ENCODE assay signal across 12 mouse cellular contexts in the genomic region with DNA sequence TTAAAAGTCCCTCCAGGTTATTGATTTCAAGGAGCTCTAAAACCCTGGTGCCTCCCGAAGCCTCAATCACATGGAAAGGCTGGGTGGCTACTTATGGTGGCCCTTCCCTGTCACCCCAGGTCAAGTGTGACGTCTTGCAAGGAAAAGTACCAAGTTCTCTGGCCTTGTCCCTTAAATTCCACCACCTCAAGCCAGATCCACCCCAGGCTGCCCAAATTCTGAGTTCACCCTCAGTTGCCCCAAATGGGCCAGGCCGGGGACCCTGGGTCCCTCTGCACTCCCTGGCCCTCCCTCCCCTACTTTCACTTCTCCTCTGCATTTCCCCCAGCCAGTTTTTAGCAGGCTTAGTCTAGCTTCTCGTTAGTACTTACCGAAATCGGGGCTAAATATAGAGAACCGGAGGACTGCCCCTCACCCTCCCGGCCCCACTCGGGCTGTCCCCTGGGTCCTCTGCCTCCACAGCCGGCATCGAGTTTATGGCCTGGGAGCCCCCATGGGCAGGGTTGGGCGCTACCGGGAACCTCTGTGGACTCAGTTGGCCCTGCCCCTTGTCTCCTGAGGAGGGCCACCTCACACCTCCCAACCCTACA. TPM values are rescaled to one million over a fixed set of nuclear protein-coding genes. Genes with fewer than 3 reads are reported as not detected.
DNase-seq lines count a peak whose midpoint lies in the region; ATAC-seq lines count a peak whose summit lies in the region.
"Had no signal": no experiment of that assay in that cellular context is flagged by ENCODE, and none has a peak within 500 bp of the region (broad histone marks: within the 10 kb centered on the region; RNA-seq: fewer than 3 reads in every experiment).

No protein-coding gene starts in this region.

- DNase-seq in midbrain, embryonic 11.5 days (ENCODE audit: low spot score, missing footprints): peak; percentile 66
- no peak for DNase-seq in liver, embryonic 13.5 days
- DNase-seq in adrenal gland, adult (ENCODE audit: inconsistent age in 2 of 2, low spot score in 1 of 2): no peak
- no peak for DNase-seq in gastrocnemius, adult 8-10 months (ENCODE audit: low spot score in 2 of 2)
- DNase-seq: adrenal gland, postnatal 10 days; cerebellum, adult 11-12 months; kidney, adult 11 months had no signal

- no peak for ATAC-seq in midbrain, embryonic 11.5 days (ENCODE audit: low FRiP score)
- no peak for ATAC-seq in midbrain, embryonic 16.5 days
- 0 out of 2 replicates have a peak, but pooled peaks have one; percentile 5 for ATAC-seq in liver, embryonic 13.5 days (ENCODE audit: low read depth)
- peak; percentile 32 for ATAC-seq in megakaryocyte progenitor cell, adult 5-6 weeks (replicated peaks; ENCODE audit: poor library complexity)
- no peak for ATAC-seq in hindbrain, embryonic 12.5 days (ENCODE audit: low FRiP score)
- ATAC-seq: midbrain, embryonic 15.5 days had no signal

- H3K27me3 ChIP-seq in midbrain, embryonic 11.5 days (ENCODE audit: control insufficient read depth, insufficient read depth, low read length): peaks cover 28% of the 10 kb centered on the region
- no peaks in the 10 kb centered on the region for H3K27me3 ChIP-seq in midbrain, embryonic 16.5 days (ENCODE audit: control insufficient read depth, insufficient read depth, low read depth, low read length)
- peaks cover 42% of the 10 kb centered on the region for H3K27me3 ChIP-seq in liver, embryonic 13.5 days
- H3K27me3 ChIP-seq in hindbrain, embryonic 12.5 days: peaks cover 38% of the 10 kb centered on the region
- H3K27me3 ChIP-seq: midbrain, embryonic 15.5 days had no signal

- H3K4me3 ChIP-seq in midbrain, embryonic 11.5 days (ENCODE audit: low read depth, low read length): no peak overlapping the region
- no peak overlapping the region for H3K4me3 ChIP-seq in midbrain, embryonic 16.5 days (ENCODE audit: low read depth, low read length)
- H3K4me3 ChIP-seq in liver, embryonic 13.5 days (replicated peaks): no peak overlapping the region; the same call in 1 of the 2 replicates
- H3K4me3 ChIP-seq in hindbrain, embryonic 12.5 days: no peak overlapping the region
- H3K4me3 ChIP-seq: midbrain, embryonic 15.5 days; neural tube, embryonic 13.5 days had no signal

- H3K4me2 ChIP-seq in midbrain, embryonic 11.5 days: no peak overlapping the region
- no peak overlapping the region for H3K4me2 ChIP-seq in midbrain, embryonic 16.5 days (ENCODE audit: low read length)
- peak overlapping the region; percentile 34 for H3K4me2 ChIP-seq in liver, embryonic 13.5 days
- no peak overlapping the region for H3K4me2 ChIP-seq in hindbrain, embryonic 12.5 days (replicated peaks)
- H3K4me2 ChIP-seq: midbrain, embryonic 15.5 days; neural tube, embryonic 13.5 days had no signal

- H3K36me3 ChIP-seq in midbrain, embryonic 11.5 days (ENCODE audit: control insufficient read depth, insufficient read depth, low read length): no peaks in the 10 kb centered on the region
- H3K36me3 ChIP-seq in midbrain, embryonic 16.5 days (ENCODE audit: control insufficient read depth, insufficient read depth, low read length): no peaks in the 10 kb centered on the region
- H3K36me3 ChIP-seq in liver, embryonic 13.5 days: no peaks in the 10 kb centered on the region
- no peaks in the 10 kb centered on the region for H3K36me3 ChIP-seq in hindbrain, embryonic 12.5 days
- H3K36me3 ChIP-seq: midbrain, embryonic 15.5 days; neural tube, embryonic 13.5 days had no signal

- peaks cover 9% of the 10 kb centered on the region for H3K4me1 ChIP-seq in midbrain, embryonic 11.5 days (ENCODE audit: control insufficient read depth, insufficient read depth, low read length)
- H3K4me1 ChIP-seq in midbrain, embryonic 16.5 days (ENCODE audit: control insufficient read depth, insufficient read depth, low read length): peaks cover 13% of the 10 kb centered on the region
- peaks cover 17% of the 10 kb centered on the region for H3K4me1 ChIP-seq in liver, embryonic 13.5 days (replicated peaks)
- H3K4me1 ChIP-seq in hindbrain, embryonic 12.5 days: peaks cover 16% of the 10 kb centered on the region

- no peak overlapping the region for H3K9ac ChIP-seq in midbrain, embryonic 11.5 days (ENCODE audit: low read length)
- no peak overlapping the region for H3K9ac ChIP-seq in midbrain, embryonic 16.5 days (ENCODE audit: low read depth, low read length)
- no peak overlapping the region for H3K9ac ChIP-seq in liver, embryonic 13.5 days
- H3K9ac ChIP-seq in hindbrain, embryonic 12.5 days: no peak overlapping the region
- H3K9ac ChIP-seq: midbrain, embryonic 15.5 days; neural tube, embryonic 13.5 days had no signal

- WGBS in midbrain, embryonic 11.5 days: 71% methylated on average over 13 of the region's 13 CpGs
- 72% methylated on average over 13 of the region's 13 CpGs for WGBS in midbrain, embryonic 16.5 days
- 31% methylated on average over 13 of the region's 13 CpGs for WGBS in liver, embryonic 13.5 days (ENCODE audit: insufficient replicate concordance)
- WGBS in hindbrain, embryonic 12.5 days: 66% methylated on average over 13 of the region's 13 CpGs

- H3K9me3 ChIP-seq in midbrain, embryonic 11.5 days (ENCODE audit: control insufficient read depth, low read length): no peaks in the 10 kb centered on the region
- H3K9me3 ChIP-seq in midbrain, embryonic 16.5 days (replicated peaks; ENCODE audit: control insufficient read depth, low read length, poor library complexity, severe bottlenecking): no peaks in the 10 kb centered on the region
- H3K9me3 ChIP-seq in liver, embryonic 13.5 days (replicated peaks): no peaks in the 10 kb centered on the region
- no peaks in the 10 kb centered on the region for H3K9me3 ChIP-seq in hindbrain, embryonic 12.5 days (replicated peaks)
- H3K9me3 ChIP-seq: midbrain, embryonic 15.5 days; neural tube, embryonic 13.5 days had no signal

- H3K27ac ChIP-seq in midbrain, embryonic 11.5 days (ENCODE audit: low read depth, low read length): no peak overlapping the region
- no peak overlapping the region for H3K27ac ChIP-seq in midbrain, embryonic 16.5 days (ENCODE audit: low read length)
- H3K27ac ChIP-seq in liver, embryonic 13.5 days: no peak overlapping the region
- H3K27ac ChIP-seq in hindbrain, embryonic 12.5 days: no peak overlapping the region
- H3K27ac ChIP-seq: midbrain, embryonic 15.5 days; neural tube, embryonic 13.5 days had no signal

RNA-seq across cellular contexts. Expression of a gene that starts 50.0 kb away (rescaled TPM):
- polyA plus RNA-seq in midbrain, embryonic 11.5 days (2014; fragmentation: Nextera tagmentation; extraction: Ambion mirVana): 26.6 and 31.3 TPM in 2 replicates
- polyA plus RNA-seq in midbrain, embryonic 16.5 days (2015; fragmentation: Nextera tagmentation; extraction: Ambion mirVana): 42.9 and 56.4 TPM in 2 replicates
- polyA plus RNA-seq in liver, embryonic 13.5 days (2015; fragmentation: Nextera tagmentation; extraction: Ambion mirVana): 1.5 and 1.6 TPM in 2 replicates
- total RNA-seq in megakaryocyte progenitor cell, adult 5-6 weeks (2015): 13.8 and 18.1 TPM in 2 replicates
- total RNA-seq in megakaryocyte progenitor cell, adult 5-6 weeks (2017): 2.1 and 4.1 TPM in 2 replicates
- polyA plus RNA-seq in hindbrain, embryonic 12.5 days (2016; fragmentation: Nextera tagmentation; extraction: Ambion mirVana): 38.6 and 40.3 TPM in 2 replicates
- total RNA-seq in gastrocnemius, adult 8-10 months (2022): under 1 TPM in 2 of 4 experiments, not detected in 2; 0.02 to 0.24 TPM

RNA-seq across cellular contexts. Expression of a gene that starts 57.1 kb away (rescaled TPM):
- 20.3 and 22.9 TPM in 2 replicates for polyA plus RNA-seq in midbrain, embryonic 11.5 days (2014; fragmentation: Nextera tagmentation; extraction: Ambion mirVana)
- polyA plus RNA-seq in midbrain, embryonic 16.5 days (2015; fragmentation: Nextera tagmentation; extraction: Ambion mirVana): 33.7 and 34.2 TPM in 2 replicates
- 9.7 and 11.1 TPM in 2 replicates for polyA plus RNA-seq in liver, embryonic 13.5 days (2015; fragmentation: Nextera tagmentation; extraction: Ambion mirVana)
- total RNA-seq in megakaryocyte progenitor cell, adult 5-6 weeks (2015): 6.2 and 7.6 TPM in 2 replicates
- total RNA-seq in megakaryocyte progenitor cell, adult 5-6 weeks (2017): 4.5 and 4.8 TPM in 2 replicates
- 39.8 and 40.8 TPM in 2 replicates for polyA plus RNA-seq in hindbrain, embryonic 12.5 days (2016; fragmentation: Nextera tagmentation; extraction: Ambion mirVana)
- total RNA-seq in gastrocnemius, adult 8-10 months (2022): 1 to 10 TPM; 6.5 to 9.3 (median 9.0) TPM

RNA-seq across cellular contexts. Expression of a gene that starts 57.3 kb away (rescaled TPM):
- 8.7 and 9.3 TPM in 2 replicates for polyA plus RNA-seq in midbrain, embryonic 11.5 days (2014; fragmentation: Nextera tagmentation; extraction: Ambion mirVana)
- 14.2 and 15.5 TPM in 2 replicates for polyA plus RNA-seq in midbrain, embryonic 16.5 days (2015; fragmentation: Nextera tagmentation; extraction: Ambion mirVana)
- polyA plus RNA-seq in liver, embryonic 13.5 days (2015; fragmentation: Nextera tagmentation; extraction: Ambion mirVana): 0.86 and 1.0 TPM in 2 replicates
- 3.1 and 5.6 TPM in 2 replicates for total RNA-seq in megakaryocyte progenitor cell, adult 5-6 weeks (2015)
- total RNA-seq in megakaryocyte progenitor cell, adult 5-6 weeks (2017): 3.4 and 3.9 TPM in 2 replicates
- 16.5 and 17.1 TPM in 2 replicates for polyA plus RNA-seq in hindbrain, embryonic 12.5 days (2016; fragmentation: Nextera tagmentation; extraction: Ambion mirVana)
- total RNA-seq in gastrocnemius, adult 8-10 months (2022): 1 to 10 TPM; 1.3 to 3.2 (median 2.2) TPM

Comparison
In these comparisons a context has a peak if more than half of its experiments do, and no peak if none do; other contexts are left out.
1. ATAC-seq: peak in liver, embryonic 13.5 days (single experiment) and megakaryocyte progenitor cell, adult 5-6 weeks (single experiment); none in midbrain, embryonic 11.5 days (single experiment), midbrain, embryonic 16.5 days (single experiment) and hindbrain, embryonic 12.5 days (single experiment).
2. RNA of a gene that starts 50.0 kb away (polyA plus RNA-seq): 42.9 to 56.4 TPM in midbrain, embryonic 16.5 days, 38.6 to 40.3 TPM in hindbrain, embryonic 12.5 days and 26.6 to 31.3 TPM in midbrain, embryonic 11.5 days; 1.5 to 1.6 TPM in liver, embryonic 13.5 days; every median in the first group is over 10 times any median in the second.